Mouse (Mus musculus) stomach, postnatal 0 days (tissue): ENCODE results near the gene Gm6871. TPM values are rescaled to one million over a fixed set of nuclear protein-coding genes. Genes with fewer than 3 reads are reported as not detected.

ENCODE experiments used
- ATAC-seq: fragments of 200-750 bp; cut with Nextera tagmentation; 2 replicates; pipeline ENCODE4 v1.8.0; 2017; ENCODE audit not compliant: low FRiP score, low TSS enrichment
- DNase-seq: peaks from one replicate; pipeline ENCODE4 v3.0.0-alpha.2; 2016; ENCODE audit warnings: low spot score
- H3K27ac ChIP-seq: fragments of 300-500 bp; sonication (generic); replicated peaks from 2 replicates; pipeline ENCODE4 v1.5.1; 2014; ENCODE audit warnings: mild to moderate bottlenecking, control low read depth
- H3K27me3 ChIP-seq: fragments of 300-500 bp; sonication (generic); 2 replicates; pipeline ENCODE4 v1.6.1; 2014; ENCODE audit warnings: low read length; ENCODE audit not compliant: control insufficient read depth, insufficient read depth
- H3K36me3 ChIP-seq: fragments of 300-500 bp; sonication (generic); 2 replicates; pipeline ENCODE4 v1.6.1; 2014; ENCODE audit warnings: low read length, mixed read lengths; ENCODE audit not compliant: control insufficient read depth, insufficient read depth
- H3K4me1 ChIP-seq: fragments of 300-500 bp; sonication (generic); replicated peaks from 2 replicates; pipeline ENCODE4 v1.6.1; 2014; ENCODE audit warnings: antibody characterized with exemption; ENCODE audit not compliant: control insufficient read depth, insufficient read depth
- H3K4me2 ChIP-seq: fragments of 300-500 bp; sonication (generic); replicated peaks from 2 replicates; pipeline ENCODE4 v1.6.1; 2014; ENCODE audit warnings: low read depth, mild to moderate bottlenecking, control low read depth, moderate library complexity
- H3K4me3 ChIP-seq: fragments of 300-500 bp; sonication (generic); 2 replicates; pipeline ENCODE4 v1.5.1; 2014; ENCODE audit warnings: low read depth, low read length, control low read depth
- H3K9ac ChIP-seq: fragments of 300-500 bp; sonication (generic); 2 replicates; pipeline ENCODE4 v1.6.1; 2014; ENCODE audit warnings: mild to moderate bottlenecking, low read length, control low read depth, mixed read lengths
- H3K9me3 ChIP-seq: fragments of 300-500 bp; sonication (generic); 2 replicates; pipeline ENCODE4 v1.6.1; 2016; ENCODE audit warnings: low read length; ENCODE audit not compliant: control insufficient read depth
- CTCF ChIP-seq: IDR thresholded peaks from 2 replicates; pipeline ENCODE4 v1.5.1; 2016; ENCODE audit warnings: antibody characterized with exemption, low read depth, mild to moderate bottlenecking, moderate library complexity
- EP300 ChIP-seq: optimal IDR thresholded peaks from 2 replicates; pipeline ENCODE3; 2016; ENCODE audit warnings: antibody characterized with exemption
- WGBS: fragments of 180-500 bp; shearing (Covaris S2); extraction: QIAGEN DNeasy Blood & Tissue Kit; methylation state at CpG from one replicate; pipeline ENCODE4 v1.1.7; 2014; 5-methylcytosine and 5-hydroxymethylcytosine counted together
- polyA plus RNA-seq: library from polyadenylated mRNA; unstranded; fragments of >200 nt; fragmentation: Nextera tagmentation; extraction: Ambion mirVana; gene quantifications from 2 replicates; pipeline ENCODE4 v1.2.1, GENCODE M21; 2015

The Gm6871 gene
- polyA plus RNA-seq, 1 experiment from 2014 or later: not detected

- ATAC-seq: no peak
- no peak overlapping the region for H3K4me2 ChIP-seq
- H3K9ac ChIP-seq: no peak overlapping the region
- no peaks in the 10 kb centered on the region for H3K9me3 ChIP-seq
- no peak overlapping the region for H3K27ac ChIP-seq
- DNase-seq: no peak
- H3K4me3 ChIP-seq: no peak overlapping the region
- H3K4me1 ChIP-seq: no peaks in the 10 kb centered on the region
- H3K27me3 ChIP-seq: no peaks in the 10 kb centered on the region
- TF ChIP-seq EP300 (no peak), CTCF (no peak)
- H3K36me3 ChIP-seq: no peaks in the 10 kb centered on the region
Observed at GRCm38 (mm10) chr7:41582028-41582427, 8.6 kb upstream of the Gm6871 start.

DNA sequence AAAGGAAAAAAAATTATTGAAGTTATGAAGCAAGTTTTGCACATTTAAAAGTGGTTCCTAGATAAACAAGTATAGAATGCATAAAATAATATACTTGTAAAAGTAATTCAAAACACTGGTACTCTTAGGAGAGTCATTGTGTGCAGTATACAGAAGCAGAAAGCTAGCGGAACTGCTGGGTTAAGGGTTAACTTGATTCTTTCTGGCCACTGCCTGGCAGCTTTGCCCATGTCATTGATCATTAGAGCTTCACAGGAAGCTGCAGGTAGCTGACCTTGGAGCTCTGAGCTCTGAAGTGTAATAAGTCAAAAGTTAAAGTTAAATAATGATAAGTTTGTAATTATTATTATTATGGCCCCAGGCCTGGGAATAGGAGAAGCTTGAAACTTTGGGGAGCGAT is 4.5 kb upstream of the Gm6871 start:
- Histone ChIP-seq H3K9me3 (no peaks in the 10 kb centered on the region), H3K9ac (no peak overlapping the region), H3K4me1 (no peaks in the 10 kb centered on the region), H3K36me3 (no peaks in the 10 kb centered on the region), H3K4me2 (no peak overlapping the region), H3K27ac (no peak overlapping the region), H3K27me3 (no peaks in the 10 kb centered on the region), H3K4me3 (no peak overlapping the region)
- WGBS: 86% methylated on average over 2 of the region's 2 CpGs
- ATAC-seq (no peak), DNase-seq (no peak)
- no peak for TF ChIP-seq EP300
- no peak for TF ChIP-seq CTCF

DNA sequence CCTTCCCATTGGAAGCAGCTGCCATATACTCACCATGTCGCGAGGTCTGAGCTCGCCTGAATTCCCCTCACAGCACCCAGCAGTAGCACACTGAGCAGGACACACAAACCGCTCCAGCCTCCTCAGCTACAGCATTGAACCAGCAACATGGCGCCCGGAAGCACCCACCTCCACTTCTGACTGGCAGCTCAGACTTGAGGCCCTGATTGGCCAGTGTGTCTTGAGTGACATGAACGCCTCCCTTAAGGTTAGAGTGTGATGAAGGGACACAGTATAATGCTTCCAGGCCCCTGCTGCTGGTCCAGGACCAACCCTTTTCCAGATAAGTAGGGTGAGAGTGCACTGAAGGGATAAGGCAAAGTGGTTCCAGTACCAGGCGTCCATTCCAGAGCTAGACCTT is 12.8 kb downstream of the Gm6871 start:
- Histone ChIP-seq H3K9me3 (no peaks in the 10 kb centered on the region), H3K4me2 (no peak overlapping the region), H3K9ac (no peak overlapping the region), H3K27me3 (no peaks in the 10 kb centered on the region), H3K27ac (no peak overlapping the region), H3K36me3 (no peaks in the 10 kb centered on the region), H3K4me3 (no peak overlapping the region), H3K4me1 (no peaks in the 10 kb centered on the region)
- no peak for DNase-seq
- ATAC-seq: no peak
- 62% methylated on average over 8 of the region's 8 CpGs for WGBS
- TF ChIP-seq EP300 (no peak), CTCF (no peak)

DNA sequence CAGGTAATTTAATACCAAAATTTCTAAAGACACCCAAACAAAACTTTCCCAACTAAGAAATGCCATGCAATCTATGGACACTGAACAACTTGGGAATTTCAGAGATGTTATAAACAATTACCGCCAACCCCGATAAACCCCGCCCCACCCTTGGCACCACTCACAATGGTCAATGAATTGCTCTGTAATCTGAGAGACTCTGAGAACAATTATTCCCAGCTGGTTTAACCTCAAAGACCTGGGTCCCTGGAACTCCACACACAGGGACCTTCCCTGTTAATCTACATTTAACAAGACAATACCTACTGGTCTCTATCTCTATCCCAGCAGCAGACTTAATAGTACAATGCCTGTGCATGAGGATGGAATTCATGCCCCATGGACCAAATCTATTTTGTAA is 60.8 kb downstream of the Gm6871 start:
- no peaks in the 10 kb centered on the region for H3K9me3 ChIP-seq
- no peaks in the 10 kb centered on the region for H3K27me3 ChIP-seq
- WGBS: 85% methylated on average over 3 of the region's 3 CpGs
- no peak overlapping the region for H3K4me3 ChIP-seq
- H3K4me1 ChIP-seq: no peaks in the 10 kb centered on the region
- no peak for ATAC-seq
- no peak overlapping the region for H3K27ac ChIP-seq
- no peak overlapping the region for H3K9ac ChIP-seq
- DNase-seq: no peak
- no peak overlapping the region for H3K4me2 ChIP-seq
- no peaks in the 10 kb centered on the region for H3K36me3 ChIP-seq
- TF ChIP-seq EP300 (no peak), CTCF (no peak)

DNA sequence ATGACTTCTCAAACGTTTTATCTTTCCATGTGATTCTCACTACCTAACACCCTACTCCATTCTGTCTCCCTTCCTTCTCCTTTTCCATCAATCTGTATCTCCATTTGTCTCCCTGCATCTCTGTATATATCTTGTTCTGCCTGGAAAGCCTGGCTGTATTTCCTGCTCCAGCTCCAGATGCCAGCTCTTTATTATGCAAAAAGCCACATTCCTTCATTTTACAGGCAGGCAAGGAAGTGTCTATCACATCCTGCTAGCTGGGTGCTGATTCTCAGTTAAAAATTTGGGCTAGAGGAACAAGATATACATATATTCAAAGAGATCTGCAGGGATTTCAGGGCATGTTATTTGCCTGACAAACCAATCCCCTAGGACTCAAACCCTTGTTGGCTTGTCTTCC is 61.3 kb downstream of the Gm6871 start:
- Histone ChIP-seq H3K4me2 (no peak overlapping the region), H3K9ac (no peak overlapping the region), H3K27ac (no peak overlapping the region), H3K27me3 (no peaks in the 10 kb centered on the region), H3K36me3 (no peaks in the 10 kb centered on the region), H3K9me3 (no peaks in the 10 kb centered on the region), H3K4me1 (no peaks in the 10 kb centered on the region), H3K4me3 (no peak overlapping the region)
- no peak for TF ChIP-seq EP300
- TF ChIP-seq CTCF: no peak
- no peak for DNase-seq
- ATAC-seq: no peak
- 14% methylated on average over 1 of the region's 1 CpGs for WGBS

DNA sequence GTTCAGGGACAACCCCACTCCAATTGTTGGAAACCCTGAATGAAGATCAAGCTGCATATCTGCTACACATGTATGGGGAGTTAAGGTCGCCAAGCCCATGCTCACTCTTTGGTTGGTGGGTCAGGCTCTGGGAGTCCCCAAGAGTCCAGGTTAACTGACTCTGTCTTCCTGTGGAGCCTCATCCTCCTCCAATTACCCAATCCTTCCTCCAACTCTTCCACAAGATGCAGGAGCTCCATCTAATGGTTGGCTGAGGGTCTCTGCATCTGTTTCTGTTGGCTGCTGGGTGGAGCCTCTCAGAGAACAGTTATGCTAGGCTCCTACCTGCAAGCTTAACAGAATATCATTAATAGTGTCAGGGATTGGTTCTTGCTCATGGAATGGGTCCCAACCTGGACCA is 71.1 kb downstream of the Gm6871 start:
- Histone ChIP-seq H3K4me3 (no peak overlapping the region), H3K9ac (no peak overlapping the region), H3K4me1 (no peaks in the 10 kb centered on the region), H3K27me3 (no peaks in the 10 kb centered on the region), H3K27ac (no peak overlapping the region), H3K36me3 (no peaks in the 10 kb centered on the region), H3K9me3 (no peaks in the 10 kb centered on the region), H3K4me2 (no peak overlapping the region)
- ATAC-seq: no peak
- DNase-seq: no peak
- WGBS: 42% methylated on average over 1 of the region's 1 CpGs
- no peak for TF ChIP-seq EP300
